Mouse (Mus musculus): ENCODE measurements at regions not wholly inside any gene's neighbourhood (a gene's known extent, or its start where the extent isn't known, plus 50 kb on each side); places are given as distances from the start of the nearest gene placed in this dataset.

- TF ChIP-seq CTCF (IDR thresholded peaks at IDR 0.05; ENCODE audit: low read depth, low read length) (no peak), EP300 (IDR thresholded peaks at IDR 0.05; ENCODE audit: insufficient read depth, low read depth, low read length) (no peak)
These were observed 170.8 kb upstream of the Ano5 start for GRCm38 (mm10) chr7:51339841-51340540.
